Mouse (Mus musculus): ENCODE results near the gene Trmt1. TPM values are rescaled to one million over a fixed set of nuclear protein-coding genes. Genes with fewer than 3 reads are reported as not detected.

Trmt1 gene
- polyA plus RNA-seq, 1 experiment from 2014 or later: 62.4 TPM

GRCm38 (mm10) chr8:84681476-84681875 lies 4.6 kb upstream of the Trmt1 start:
- no peaks in the 10 kb centered on the region for H3K27me3 ChIP-seq
- ATAC-seq (replicated peaks): no peak
- peaks cover 19% of the 10 kb centered on the region for H3K4me1 ChIP-seq
- H3K27ac ChIP-seq (replicated peaks): no peak overlapping the region
- no peak overlapping the region for H3K4me3 ChIP-seq
- H3K36me3 ChIP-seq: no peaks in the 10 kb centered on the region
- no peaks in the 10 kb centered on the region for H3K9me3 ChIP-seq
- no peak overlapping the region for H3K9ac ChIP-seq (replicated peaks)
- no peak overlapping the region for H3K4me2 ChIP-seq (replicated peaks)
- 85% methylated on average over 2 of the region's 2 CpGs for WGBS

GRCm38 (mm10) chr8:84682257-84682656 lies 3.9 kb upstream of the Trmt1 start:
- ATAC-seq (replicated peaks): no peak
- H3K4me3 ChIP-seq: no peak overlapping the region
- H3K27me3 ChIP-seq: no peaks in the 10 kb centered on the region
- WGBS: 85% methylated on average over 2 of the region's 2 CpGs
- H3K36me3 ChIP-seq: no peaks in the 10 kb centered on the region
- peaks cover 24% of the 10 kb centered on the region for H3K4me1 ChIP-seq
- H3K4me2 ChIP-seq (replicated peaks): no peak overlapping the region
- H3K27ac ChIP-seq (replicated peaks): no peak overlapping the region
- H3K9me3 ChIP-seq: no peaks in the 10 kb centered on the region
- H3K9ac ChIP-seq (replicated peaks): no peak overlapping the region

- H3K4me1 ChIP-seq: peaks cover 38% of the 10 kb centered on the region
Measured at GRCm38 (mm10) chr8:84684537-84684936, 1.6 kb upstream of the Trmt1 start.

GRCm38 (mm10) chr8:84687003-84687704 lies 1.0 kb downstream of the Trmt1 start:
- H3K9me3 ChIP-seq: no peaks in the 10 kb centered on the region
- peak overlapping the region; percentile 88 for H3K27ac ChIP-seq (replicated peaks)
- peak; percentile 29 for ATAC-seq (replicated peaks)
- H3K4me2 ChIP-seq (replicated peaks): peak overlapping the region; percentile 87
- H3K4me3 ChIP-seq: peak overlapping the region; percentile 98
- under 1% methylated on average over 57 of the region's 62 CpGs for WGBS
- peak overlapping the region; percentile 99 for H3K9ac ChIP-seq (replicated peaks)
- peaks cover 46% of the 10 kb centered on the region for H3K4me1 ChIP-seq
- peaks cover 8% of the 10 kb centered on the region; the same call in 1 of the 2 replicates for H3K36me3 ChIP-seq
- no peaks in the 10 kb centered on the region for H3K27me3 ChIP-seq

More at GRCm38 (mm10) chr8:84684537-84684936, 1.6 kb upstream of the Trmt1 start:
- H3K4me3 ChIP-seq: no peak overlapping the region
- ATAC-seq (replicated peaks): no peak
- H3K9ac ChIP-seq (replicated peaks): no peak overlapping the region
- no peaks in the 10 kb centered on the region for H3K9me3 ChIP-seq
- H3K4me2 ChIP-seq (replicated peaks): no peak overlapping the region
- WGBS: 39% methylated on average over 3 of the region's 3 CpGs
- no peaks in the 10 kb centered on the region for H3K36me3 ChIP-seq
- no peaks in the 10 kb centered on the region for H3K27me3 ChIP-seq
- no peak overlapping the region for H3K27ac ChIP-seq (replicated peaks)

GRCm38 (mm10) chr8:84687705-84688100 lies 1.6 kb downstream of the Trmt1 start, which contains the start of gene Nacc1:
Gene Nacc1 (minus strand): TSS chr8:84687862.
- H3K27me3 ChIP-seq: no peaks in the 10 kb centered on the region
- H3K4me1 ChIP-seq: peaks cover 46% of the 10 kb centered on the region
- peak within 1 kb of the TSS; percentile 99 for H3K9ac ChIP-seq (replicated peaks)
- H3K36me3 ChIP-seq: peaks cover 13% of the 10 kb centered on the region; the same call in 1 of the 2 replicates
- under 1% methylated on average over 37 of the region's 37 CpGs for WGBS
- H3K4me2 ChIP-seq (replicated peaks): peak within 1 kb of the TSS; percentile 87
- H3K4me3 ChIP-seq: peak within 1 kb of the TSS; percentile 98
- ATAC-seq (replicated peaks): peak; percentile 86
- peak within 1 kb of the TSS; percentile 88 for H3K27ac ChIP-seq (replicated peaks)
- H3K9me3 ChIP-seq: no peaks in the 10 kb centered on the region

- ATAC-seq (replicated peaks): peak; percentile 86
- H3K4me3 ChIP-seq: peak overlapping the region; percentile 80
- H3K36me3 ChIP-seq: peaks cover 23% of the 10 kb centered on the region; the same call in 1 of the 2 replicates
- peak overlapping the region; percentile 87 for H3K4me2 ChIP-seq (replicated peaks)
- under 1% methylated on average over 47 of the region's 47 CpGs for WGBS
- H3K9ac ChIP-seq (replicated peaks): peak overlapping the region; percentile 66
- peak overlapping the region; percentile 55; the same call in 1 of the 2 replicates for H3K27ac ChIP-seq (replicated peaks)
- peaks cover 46% of the 10 kb centered on the region for H3K4me1 ChIP-seq
- H3K9me3 ChIP-seq: no peaks in the 10 kb centered on the region
- no peaks in the 10 kb centered on the region for H3K27me3 ChIP-seq
Measured at GRCm38 (mm10) chr8:84689091-84689915, 3.2 kb downstream of the Trmt1 start.

- Histone ChIP-seq H3K4me3 (no peak overlapping the region), H3K4me1 (peaks cover 16% of the 10 kb centered on the region), H3K27ac (replicated peaks) (no peak overlapping the region), H3K9ac (replicated peaks) (no peak overlapping the region), H3K9me3 (no peaks in the 10 kb centered on the region), H3K36me3 (peaks cover 40% of the 10 kb centered on the region), H3K4me2 (replicated peaks) (no peak overlapping the region), H3K27me3 (no peaks in the 10 kb centered on the region)
- no peak for ATAC-seq (replicated peaks)
- WGBS: 81% methylated on average over 4 of the region's 4 CpGs
Measured at GRCm38 (mm10) chr8:84693332-84693731, 7.2 kb downstream of the Trmt1 start.

- Histone ChIP-seq H3K4me1 (peaks cover 6% of the 10 kb centered on the region), H3K9ac (replicated peaks) (no peak overlapping the region), H3K4me2 (replicated peaks) (no peak overlapping the region), H3K4me3 (no peak overlapping the region), H3K9me3 (no peaks in the 10 kb centered on the region), H3K27me3 (no peaks in the 10 kb centered on the region), H3K36me3 (peaks cover 47% of the 10 kb centered on the region), H3K27ac (replicated peaks) (no peak overlapping the region)
- no peak for ATAC-seq (replicated peaks)
- 90% methylated on average over 6 of the region's 6 CpGs for WGBS
Measured at GRCm38 (mm10) chr8:84695140-84695539, 9.0 kb downstream of the Trmt1 start.

- Histone ChIP-seq H3K4me3 (no peak overlapping the region), H3K4me1 (peaks cover 11% of the 10 kb centered on the region; the same call in 1 of the 2 replicates), H3K4me2 (replicated peaks) (no peak overlapping the region), H3K27me3 (peaks cover 3% of the 10 kb centered on the region), H3K27ac (replicated peaks) (0 out of 2 replicates have a peak overlapping the region, but pooled peaks have one; percentile 0), H3K9me3 (no peaks in the 10 kb centered on the region), H3K36me3 (peaks cover 37% of the 10 kb centered on the region), H3K9ac (replicated peaks) (no peak overlapping the region)
- WGBS: 82% methylated on average over 14 of the region's 14 CpGs
- peak; percentile 11; the same call in 1 of the 2 replicates for ATAC-seq (replicated peaks)
Measured at GRCm38 (mm10) chr8:84697166-84698130, 11.3 kb downstream of the Trmt1 start.

GRCm38 (mm10) chr8:84698288-84698687 lies 12.2 kb downstream of the Trmt1 start:
- H3K36me3 ChIP-seq: peaks cover 28% of the 10 kb centered on the region
- peak overlapping the region; percentile 48 for H3K27ac ChIP-seq (replicated peaks)
- H3K4me1 ChIP-seq: peaks cover 11% of the 10 kb centered on the region; the same call in 1 of the 2 replicates
- no peak for ATAC-seq (replicated peaks)
- H3K27me3 ChIP-seq: peaks cover 11% of the 10 kb centered on the region
- no peak overlapping the region for H3K4me2 ChIP-seq (replicated peaks)
- no peak overlapping the region for H3K9ac ChIP-seq (replicated peaks)
- no peak overlapping the region for H3K4me3 ChIP-seq
- no peaks in the 10 kb centered on the region for H3K9me3 ChIP-seq
- WGBS: 93% methylated on average over 5 of the region's 5 CpGs

GRCm38 (mm10) chr8:84698929-84699401 lies 12.9 kb downstream of the Trmt1 start:
- Histone ChIP-seq H3K4me1 (peaks cover 12% of the 10 kb centered on the region), H3K4me3 (no peak overlapping the region), H3K27me3 (peaks cover 15% of the 10 kb centered on the region), H3K27ac (replicated peaks) (peak overlapping the region; percentile 48), H3K9ac (replicated peaks) (no peak overlapping the region), H3K36me3 (peaks cover 25% of the 10 kb centered on the region), H3K4me2 (replicated peaks) (no peak overlapping the region), H3K9me3 (no peaks in the 10 kb centered on the region)
- no peak for ATAC-seq (replicated peaks)
- 78% methylated on average over 9 of the region's 9 CpGs for WGBS

Measured in forebrain, embryonic 15.5 days (tissue).